Mouse (Mus musculus): ENCODE measurements around the gene Tspan10. TPM values are rescaled to one million over a fixed set of nuclear protein-coding genes. Genes with fewer than 3 reads are reported as not detected.

Gene Tspan10
- total and polyA plus RNA-seq, 2 experiments from 2014 or later, result 0.11 TPM; not detected in 1

DNA sequence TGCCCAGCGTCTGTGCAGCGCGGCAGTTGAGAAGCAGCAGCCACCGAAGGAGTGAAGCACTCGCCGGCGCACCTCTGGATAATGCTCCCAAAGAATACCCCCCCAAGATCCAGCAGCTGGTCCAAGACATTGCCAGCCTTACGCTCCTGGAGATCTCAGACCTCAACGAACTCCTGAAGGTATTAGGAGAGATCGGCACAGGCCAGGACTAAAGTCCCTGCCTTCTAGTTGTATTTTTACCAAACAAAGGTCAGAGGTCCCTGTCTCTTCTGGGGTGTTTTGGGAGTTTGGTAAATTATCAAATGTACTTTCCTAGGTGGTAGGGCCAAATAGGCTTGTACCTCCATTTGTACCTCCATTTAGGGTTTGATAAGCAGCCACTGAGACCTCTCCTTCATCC is 42.8 kb downstream of the Tspan10 start:
- peaks cover 46% of the 10 kb centered on the region for H3K36me3 ChIP-seq (ENCODE audit: insufficient read depth, low read length)

DNA sequence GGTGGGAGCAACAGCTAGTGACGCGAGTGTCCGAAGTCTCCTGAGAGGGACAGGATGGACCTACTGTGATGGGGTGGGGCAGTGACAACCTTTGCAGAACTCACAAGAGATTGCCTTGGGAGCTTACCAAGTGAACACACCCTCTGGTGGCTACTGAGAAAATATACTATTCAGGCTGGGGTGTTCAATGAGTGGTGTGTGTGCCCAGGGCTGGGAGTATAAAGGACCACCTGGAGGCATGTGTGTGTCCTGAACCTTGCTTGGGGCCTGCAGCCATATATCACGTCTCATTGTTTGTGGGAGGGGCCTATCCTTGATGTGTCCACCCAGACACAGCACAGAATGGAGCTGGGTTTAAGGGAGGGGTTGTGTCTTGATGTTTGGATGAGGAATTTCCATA is 46.1 kb downstream of the Tspan10 start:
- no peak overlapping the region for H3K9ac ChIP-seq (replicated peaks; ENCODE audit: low read length, poor library complexity, severe bottlenecking)
- H3K4me1 ChIP-seq (ENCODE audit: insufficient read depth, low read length), result peaks cover 21% of the 10 kb centered on the region
- H3K36me3 ChIP-seq (ENCODE audit: insufficient read depth, low read length), result peaks cover 23% of the 10 kb centered on the region
- H3K27ac ChIP-seq (ENCODE audit: low read depth, low read length), result no peak overlapping the region
- H3K27me3 ChIP-seq (ENCODE audit: insufficient read depth, low read length), result no peaks in the 10 kb centered on the region
- H3K9me3 ChIP-seq (ENCODE audit: low read length), result no peaks in the 10 kb centered on the region
- DNase-seq (ENCODE audit: low spot score), result no peak
- H3K4me3 ChIP-seq (ENCODE audit: low read depth, low read length), result no peak overlapping the region
- no peak overlapping the region for H3K4me2 ChIP-seq (ENCODE audit: low read depth, low read length, poor library complexity, severe bottlenecking)
- no peak for ATAC-seq (ENCODE audit: low FRiP score)
- 76% methylated on average over 4 of the region's 4 CpGs for WGBS
- no peak for TF ChIP-seq CTCF (IDR thresholded peaks at IDR 0.05)

More for the DNA sequence above, 42.8 kb downstream of the Tspan10 start:
- H3K9me3 ChIP-seq (ENCODE audit: low read length), result no peaks in the 10 kb centered on the region
- H3K4me2 ChIP-seq (ENCODE audit: low read depth, low read length, poor library complexity, severe bottlenecking), result peak overlapping the region; percentile 59
- H3K9ac ChIP-seq (replicated peaks; ENCODE audit: low read length, poor library complexity, severe bottlenecking), result peak overlapping the region; percentile 87
- peaks cover 3% of the 10 kb centered on the region; the same call in 1 of the 2 replicates for H3K4me1 ChIP-seq (ENCODE audit: insufficient read depth, low read length)
- no peaks in the 10 kb centered on the region for H3K27me3 ChIP-seq (ENCODE audit: insufficient read depth, low read length)
- TF ChIP-seq CTCF (IDR thresholded peaks at IDR 0.05), result no peak
- 5% methylated on average over 10 of the region's 10 CpGs for WGBS
- H3K27ac ChIP-seq (ENCODE audit: low read depth, low read length), result peak overlapping the region; percentile 74; the same call in 1 of the 2 replicates
- H3K4me3 ChIP-seq (ENCODE audit: low read depth, low read length), result peak overlapping the region; percentile 75
- ATAC-seq (ENCODE audit: low FRiP score), result no peak
- no peak for DNase-seq (ENCODE audit: low spot score)

DNA sequence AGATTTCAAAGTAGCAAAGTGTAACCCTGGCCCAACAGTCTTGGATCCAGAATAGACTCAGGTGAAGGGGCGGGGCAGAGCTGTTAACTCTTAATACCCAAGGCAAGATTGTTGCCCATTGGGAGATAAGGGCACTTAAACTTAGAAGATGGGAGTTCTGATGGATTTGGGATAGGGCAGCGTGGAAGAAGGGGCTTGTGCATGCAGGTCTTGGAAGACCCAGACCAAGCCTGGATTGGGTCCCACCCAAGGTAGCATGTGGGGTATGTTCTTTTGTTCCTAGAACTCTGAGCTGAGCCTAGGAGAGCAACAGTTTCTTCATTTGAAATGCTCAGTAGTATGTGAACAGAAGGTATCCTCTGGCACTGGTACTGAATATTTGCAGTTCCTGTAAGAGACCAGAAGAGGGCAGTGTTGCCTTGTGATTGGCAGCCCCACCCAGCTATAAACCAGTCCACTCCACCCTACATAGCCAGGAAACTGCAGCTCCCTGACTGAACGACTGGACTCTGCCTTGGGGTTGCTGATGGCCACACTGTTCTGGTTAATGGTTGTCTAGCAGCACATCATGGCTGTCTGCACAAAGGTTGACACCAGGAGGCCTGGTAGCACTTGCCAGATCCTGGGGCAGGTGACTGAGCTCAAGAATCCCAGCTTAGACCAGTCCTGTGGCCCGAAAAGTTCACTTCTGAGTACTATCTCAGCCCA is 46.8 kb downstream of the Tspan10 start:
- H3K4me3 ChIP-seq (ENCODE audit: low read depth, low read length), result no peak overlapping the region
- H3K36me3 ChIP-seq (ENCODE audit: insufficient read depth, low read length), result peaks cover 21% of the 10 kb centered on the region
- H3K4me2 ChIP-seq (ENCODE audit: low read depth, low read length, poor library complexity, severe bottlenecking), result no peak overlapping the region
- H3K27me3 ChIP-seq (ENCODE audit: insufficient read depth, low read length), result no peaks in the 10 kb centered on the region
- no peak overlapping the region for H3K9ac ChIP-seq (replicated peaks; ENCODE audit: low read length, poor library complexity, severe bottlenecking)
- 67% methylated on average over 4 of the region's 4 CpGs for WGBS
- DNase-seq (ENCODE audit: low spot score) (peak; percentile 90), ATAC-seq (ENCODE audit: low FRiP score) (no peak)
- TF ChIP-seq CTCF (IDR thresholded peaks at IDR 0.05), result peak; percentile 92
- no peak overlapping the region for H3K27ac ChIP-seq (ENCODE audit: low read depth, low read length)
- H3K4me1 ChIP-seq (ENCODE audit: insufficient read depth, low read length), result peaks cover 21% of the 10 kb centered on the region
- no peaks in the 10 kb centered on the region for H3K9me3 ChIP-seq (ENCODE audit: low read length)

DNA sequence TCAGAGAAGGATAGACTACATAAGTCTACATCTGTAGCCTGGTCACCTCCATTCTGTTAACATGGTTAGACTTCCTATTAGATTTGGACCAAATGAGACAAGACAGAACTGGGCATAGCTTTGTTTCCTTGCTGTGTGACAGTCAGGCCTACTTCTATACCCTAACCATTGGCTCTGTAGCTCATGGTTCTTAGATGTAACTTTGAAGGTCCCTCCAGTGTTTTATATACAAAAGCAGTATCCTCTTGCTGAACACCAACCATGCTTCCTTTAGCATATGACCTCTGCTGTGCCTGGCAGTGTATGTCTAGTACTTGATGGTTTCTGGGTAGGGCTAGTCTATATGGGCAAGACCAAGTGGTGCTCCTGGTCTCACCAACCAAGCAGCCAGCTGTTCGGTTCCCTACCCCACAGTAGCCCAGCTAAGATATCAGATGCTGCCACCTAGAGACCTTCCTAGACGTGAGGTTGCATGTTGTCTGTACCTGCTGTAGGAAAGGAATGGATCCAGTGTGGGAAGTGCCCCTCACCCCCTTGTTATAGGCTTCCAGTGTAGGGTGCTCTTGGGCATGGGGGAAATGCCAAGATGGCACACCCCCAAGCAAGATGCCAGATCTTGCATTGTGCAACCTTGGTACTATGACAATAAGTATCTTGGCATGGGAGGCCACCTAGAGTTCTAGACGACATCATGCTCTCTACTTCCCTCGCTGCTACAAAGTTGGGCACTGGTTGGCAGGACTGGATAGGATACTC is 48.0 kb downstream of the Tspan10 start:
- TF ChIP-seq CTCF (IDR thresholded peaks at IDR 0.05), result peak; percentile 19
- no peak overlapping the region for H3K9ac ChIP-seq (replicated peaks; ENCODE audit: low read length, poor library complexity, severe bottlenecking)
- peaks cover 26% of the 10 kb centered on the region for H3K36me3 ChIP-seq (ENCODE audit: insufficient read depth, low read length)
- no peak overlapping the region for H3K4me3 ChIP-seq (ENCODE audit: low read depth, low read length)
- H3K27me3 ChIP-seq (ENCODE audit: insufficient read depth, low read length), result no peaks in the 10 kb centered on the region
- no peaks in the 10 kb centered on the region for H3K9me3 ChIP-seq (ENCODE audit: low read length)
- ATAC-seq (ENCODE audit: low FRiP score), result no peak
- H3K27ac ChIP-seq (ENCODE audit: low read depth, low read length), result peak overlapping the region; percentile 55; the same call in 1 of the 2 replicates
- 34% methylated on average over 4 of the region's 4 CpGs for WGBS
- no peak overlapping the region for H3K4me2 ChIP-seq (ENCODE audit: low read depth, low read length, poor library complexity, severe bottlenecking)
- peaks cover 19% of the 10 kb centered on the region for H3K4me1 ChIP-seq (ENCODE audit: insufficient read depth, low read length)
- no peak for DNase-seq (ENCODE audit: low spot score)

DNA sequence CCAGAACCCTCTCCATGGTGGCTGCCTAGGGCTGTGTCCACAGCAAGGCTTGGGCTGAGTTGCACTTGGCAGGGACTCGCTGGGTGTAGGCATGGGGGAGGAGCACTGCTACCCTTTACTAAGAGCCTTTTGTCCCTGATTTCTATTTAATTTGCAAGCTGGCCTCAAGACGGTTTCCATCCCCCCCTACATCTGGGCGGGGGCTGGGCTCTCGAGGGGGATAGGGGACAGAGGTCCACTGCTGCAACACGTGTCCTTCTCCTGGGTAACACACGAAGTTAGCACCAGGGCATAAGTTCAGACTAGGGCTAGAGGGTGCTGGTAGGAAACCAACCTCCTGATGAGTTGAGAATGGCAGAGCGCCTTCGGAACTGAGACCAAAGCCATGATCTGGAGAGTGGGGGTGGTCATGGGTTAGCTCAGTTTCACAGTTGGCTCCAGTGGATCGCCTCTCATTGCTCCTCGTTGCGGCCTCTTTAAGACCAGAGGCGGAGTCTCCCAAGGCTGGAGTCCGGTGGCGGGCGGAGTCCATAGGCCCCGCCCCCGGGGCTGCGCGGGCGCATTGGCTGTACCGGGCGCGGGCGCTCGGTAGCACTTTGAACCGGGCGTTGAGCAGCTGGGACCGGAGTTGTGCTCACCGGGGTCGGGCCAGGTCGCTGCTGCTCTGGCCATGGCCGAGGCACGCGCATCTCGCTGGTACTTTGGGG is 49.0 kb downstream of the Tspan10 start, which contains the start of gene Slc25a10:
TSS of gene Slc25a10 (plus strand) at position 524 of the 707 bp plus-strand sequence.
- peak within 1 kb of the TSS; percentile 66 for H3K4me3 ChIP-seq (ENCODE audit: low read depth, low read length)
- H3K4me1 ChIP-seq (ENCODE audit: insufficient read depth, low read length), result peaks cover 18% of the 10 kb centered on the region
- under 1% methylated on average over 35 of the region's 35 CpGs for WGBS
- peaks cover 34% of the 10 kb centered on the region for H3K36me3 ChIP-seq (ENCODE audit: insufficient read depth, low read length)
- no peaks in the 10 kb centered on the region for H3K9me3 ChIP-seq (ENCODE audit: low read length)
- DNase-seq (ENCODE audit: low spot score), result peak; percentile 94
- no peak for TF ChIP-seq CTCF (IDR thresholded peaks at IDR 0.05)
- H3K9ac ChIP-seq (replicated peaks; ENCODE audit: low read length, poor library complexity, severe bottlenecking), result peak within 1 kb of the TSS; percentile 64
- peak; percentile 86 for ATAC-seq (ENCODE audit: low FRiP score)
- peak within 1 kb of the TSS; percentile 74 for H3K4me2 ChIP-seq (ENCODE audit: low read depth, low read length, poor library complexity, severe bottlenecking)
- H3K27me3 ChIP-seq (ENCODE audit: insufficient read depth, low read length), result no peaks in the 10 kb centered on the region
- peak within 1 kb of the TSS; percentile 55 for H3K27ac ChIP-seq (ENCODE audit: low read depth, low read length)

Measured in midbrain, postnatal 0 days (tissue).